Mouse (Mus musculus) forebrain, embryonic 11.5 days (tissue): Measurements from ENCODE around the gene Zmym2. TPM values are rescaled to one million over a fixed set of nuclear protein-coding genes. Genes with fewer than 3 reads are reported as not detected.

Experiments used
- ATAC-seq: fragments of 200-750 bp; cut with Nextera tagmentation; replicated peaks from 2 replicates; pipeline ENCODE4 v1.8.0; 2017; ENCODE audit warnings: moderate TSS enrichment; ENCODE audit not compliant: low FRiP score
- DNase-seq: peaks from one replicate; pipeline ENCODE4 v3.0.0-alpha.2; 2017; ENCODE audit warnings: low spot score
- H3K27ac ChIP-seq: fragments of 300-500 bp; sonication (generic); 2 replicates; pipeline ENCODE4 v1.5.1; 2014; ENCODE audit warnings: low read depth, low read length
- H3K27me3 ChIP-seq: fragments of 300-500 bp; sonication (generic); 2 replicates; pipeline ENCODE4 v1.6.1; 2014; ENCODE audit warnings: mild to moderate bottlenecking, low read length, mixed read lengths; ENCODE audit not compliant: control insufficient read depth, insufficient read depth
- H3K36me3 ChIP-seq: fragments of 300-500 bp; sonication (generic); 2 replicates; pipeline ENCODE4 v1.6.1; 2014; ENCODE audit warnings: mild to moderate bottlenecking, low read length, moderate library complexity, mixed read lengths; ENCODE audit not compliant: control insufficient read depth, insufficient read depth
- H3K4me1 ChIP-seq: fragments of 300-500 bp; sonication (generic); replicated peaks from 2 replicates; pipeline ENCODE4 v1.6.1; 2014; ENCODE audit warnings: low read length, mixed read lengths; ENCODE audit not compliant: control insufficient read depth, insufficient read depth
- H3K4me2 ChIP-seq: fragments of 300-500 bp; sonication (generic); 2 replicates; pipeline ENCODE4 v1.6.1; 2014; ENCODE audit warnings: low read depth, mild to moderate bottlenecking, low read length, moderate library complexity, mixed read lengths; ENCODE audit not compliant: severe bottlenecking
- H3K4me3 ChIP-seq: fragments of 300-500 bp; sonication (generic); 2 replicates; pipeline ENCODE4 v1.5.1; 2014; ENCODE audit warnings: low read depth, low read length
- H3K9ac ChIP-seq: fragments of 300-500 bp; sonication (generic); 2 replicates; pipeline ENCODE4 v1.6.1; 2014; ENCODE audit warnings: low read length
- H3K9me3 ChIP-seq: fragments of 300-500 bp; sonication (generic); 2 replicates; pipeline ENCODE4 v1.6.1; 2016; ENCODE audit warnings: low read length, mixed read lengths; ENCODE audit not compliant: control insufficient read depth
- WGBS: fragments of 180-500 bp; shearing (Covaris S2); extraction: QIAGEN DNeasy Blood & Tissue Kit; methylation state at CpG from one replicate; pipeline ENCODE4 v1.1.7; 2014; 5-methylcytosine and 5-hydroxymethylcytosine counted together
- polyA plus RNA-seq: library from polyadenylated mRNA; unstranded; fragments of >200 nt; fragmentation: Nextera tagmentation; extraction: Ambion mirVana; gene quantifications from 2 replicates; pipeline ENCODE4 v1.2.1, GENCODE M21; 2014

Gene Zmym2
- polyA plus RNA-seq, 1 experiment from 2014 or later, result 73.3 TPM

DNA sequence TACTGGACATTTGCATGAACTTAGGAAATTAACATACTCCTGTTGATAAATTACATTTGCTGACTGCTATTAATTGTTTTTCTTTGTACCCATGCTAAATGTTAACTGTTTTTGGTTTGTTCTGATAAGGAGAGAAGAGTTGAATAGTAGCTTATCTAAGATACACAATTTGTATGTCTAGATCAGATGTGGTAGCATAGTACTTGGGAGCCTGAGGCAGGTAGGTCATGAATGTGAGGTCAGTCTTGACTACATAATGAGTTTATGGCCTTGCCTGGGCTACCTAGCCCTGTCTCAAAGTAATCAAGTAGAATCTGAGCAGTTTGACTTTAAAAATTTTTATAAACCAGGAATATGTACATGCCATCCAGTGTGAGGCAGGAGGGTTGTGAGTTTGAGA, 67.9 kb downstream of the Zmym2 start:
- no peak overlapping the region for H3K27ac ChIP-seq
- ATAC-seq, result no peak

GRCm38 (mm10) chr14:56963969-56964734, 77.7 kb downstream of the Zmym2 start:
- Histone ChIP-seq H3K9me3 (no peaks in the 10 kb centered on the region), H3K36me3 (no peaks in the 10 kb centered on the region; the same call in 1 of the 2 replicates), H3K4me1 (no peaks in the 10 kb centered on the region), H3K4me2 (no peak overlapping the region), H3K4me3 (no peak overlapping the region), H3K27ac (no peak overlapping the region), H3K9ac (no peak overlapping the region), H3K27me3 (no peaks in the 10 kb centered on the region)
- 73% methylated on average over 2 of the region's 2 CpGs for WGBS
- no peak for DNase-seq
- no peak for ATAC-seq

More for the DNA sequence above, 67.9 kb downstream of the Zmym2 start:
- Histone ChIP-seq H3K36me3 (peaks cover 2% of the 10 kb centered on the region; the same call in 1 of the 2 replicates), H3K4me2 (no peak overlapping the region), H3K4me1 (no peaks in the 10 kb centered on the region), H3K27me3 (no peaks in the 10 kb centered on the region), H3K4me3 (no peak overlapping the region), H3K9ac (no peak overlapping the region), H3K9me3 (no peaks in the 10 kb centered on the region)
- DNase-seq, result no peak

- H3K4me1 ChIP-seq, result no peaks in the 10 kb centered on the region; the same call in 1 of the 2 replicates
- H3K27me3 ChIP-seq, result no peaks in the 10 kb centered on the region
- H3K36me3 ChIP-seq, result no peaks in the 10 kb centered on the region
- no peak overlapping the region for H3K4me2 ChIP-seq
- no peak overlapping the region for H3K9ac ChIP-seq
- H3K27ac ChIP-seq, result no peak overlapping the region
- ATAC-seq (0 out of 2 replicates have a peak, but pooled peaks have one; percentile 24), DNase-seq (no peak)
- no peak overlapping the region for H3K4me3 ChIP-seq
- no peaks in the 10 kb centered on the region for H3K9me3 ChIP-seq
- 74% methylated on average over 8 of the region's 8 CpGs for whole genome bisulfite sequencing
Observed at GRCm38 (mm10) chr14:56969653-56970052, 83.2 kb downstream of the Zmym2 start.

GRCm38 (mm10) chr14:56970160-56970559, 83.7 kb downstream of the Zmym2 start:
- 68% methylated on average over 11 of the region's 11 CpGs for WGBS
- Histone ChIP-seq H3K4me3 (no peak overlapping the region), H3K9me3 (no peaks in the 10 kb centered on the region), H3K4me1 (no peaks in the 10 kb centered on the region; the same call in 1 of the 2 replicates), H3K9ac (no peak overlapping the region), H3K4me2 (no peak overlapping the region), H3K36me3 (no peaks in the 10 kb centered on the region), H3K27me3 (no peaks in the 10 kb centered on the region), H3K27ac (no peak overlapping the region)
- ATAC-seq, result no peak
- DNase-seq, result no peak

- ATAC-seq (no peak), DNase-seq (no peak)
- Histone ChIP-seq H3K4me2 (no peak overlapping the region), H3K27me3 (no peaks in the 10 kb centered on the region), H3K27ac (no peak overlapping the region), H3K4me1 (no peaks in the 10 kb centered on the region), H3K9ac (no peak overlapping the region), H3K9me3 (no peaks in the 10 kb centered on the region), H3K36me3 (no peaks in the 10 kb centered on the region), H3K4me3 (no peak overlapping the region)
- WGBS, result 48% methylated on average over 8 of the region's 8 CpGs
Observed at GRCm38 (mm10) chr14:56978045-56978655, 91.7 kb downstream of the Zmym2 start.

GRCm38 (mm10) chr14:56988621-56989020, 102.2 kb downstream of the Zmym2 start:
- H3K4me2 ChIP-seq, result no peak overlapping the region
- ATAC-seq, result no peak
- H3K36me3 ChIP-seq, result no peaks in the 10 kb centered on the region
- WGBS, result 77% methylated on average over 4 of the region's 4 CpGs
- H3K27ac ChIP-seq, result no peak overlapping the region
- no peaks in the 10 kb centered on the region for H3K4me1 ChIP-seq
- no peaks in the 10 kb centered on the region for H3K9me3 ChIP-seq
- H3K27me3 ChIP-seq, result no peaks in the 10 kb centered on the region
- H3K4me3 ChIP-seq, result no peak overlapping the region
- no peak overlapping the region for H3K9ac ChIP-seq
- no peak for DNase-seq

Other genes with a start within 250 kb of the Zmym2 start
- gene Mphosph8, start 218.4 kb upstream of the Zmym2 start, polyA plus RNA-seq, result 39.4 and 50.2 TPM in 2 replicates
- 66.6 and 67.3 TPM in 2 replicates for gene Pspc1, start 108.3 kb upstream of the Zmym2 start, polyA plus RNA-seq
- 23.2 and 23.9 TPM in 2 replicates for gene Zmym5, start 74.9 kb upstream of the Zmym2 start, polyA plus RNA-seq
- gene Gja3, start 171.4 kb downstream of the Zmym2 start, polyA plus RNA-seq, result 0.08 TPM in 1 of 2 replicates, not detected in the other
- gene Gjb2, start 218.0 kb downstream of the Zmym2 start, polyA plus RNA-seq, result 6.2 and 8.4 TPM in 2 replicates
- gene Gm4491, start 229.2 kb downstream of the Zmym2 start, polyA plus RNA-seq, result not detected in 2 replicates
- 1.1 and 1.8 TPM in 2 replicates for gene Gjb6, start 247.0 kb downstream of the Zmym2 start, polyA plus RNA-seq